Mouse (Mus musculus) ES-CJ7 (cell line): ENCODE results near the gene Notch4.
"Not testable (repeated sequence)": the region's sequence is repeated elsewhere in the genome, so short reads cannot be mapped to it uniquely, and the experiment has no call there.

Source experiments
- DNase-seq: peaks from one replicate; pipeline ENCODE4 v3.0.0; 2011; ENCODE audit warnings: low read depth, low spot score

Gene Notch4

GRCm38 (mm10) chr17:34564003-34564421 lies at the start of gene Notch4:
Gene Notch4, plus strand, starts transcription at chr17:34564268.
- DNase-seq, result peak; percentile 97

GRCm38 (mm10) chr17:34516514-34516913 lies 47.6 kb upstream of the Notch4 start:
- DNase-seq, result no peak

GRCm38 (mm10) chr17:34517252-34517651 lies 46.8 kb upstream of the Notch4 start, which contains the start of gene Btnl6:
Gene Btnl6, minus strand, starts transcription at chr17:34517352.
- no peak for DNase-seq

GRCm38 (mm10) chr17:34517795-34518194 lies 46.3 kb upstream of the Notch4 start:
- DNase-seq, result no peak

- not testable (repeated sequence) for DNase-seq
These were observed 45.5 kb upstream of the Notch4 start for GRCm38 (mm10) chr17:34518571-34518970.

GRCm38 (mm10) chr17:34519001-34519400 lies 45.1 kb upstream of the Notch4 start:
- no peak for DNase-seq

GRCm38 (mm10) chr17:34532671-34533070 lies 31.4 kb upstream of the Notch4 start:
- DNase-seq, result no peak

GRCm38 (mm10) chr17:34543567-34543966 lies 20.5 kb upstream of the Notch4 start:
- not testable (repeated sequence) for DNase-seq

- no peak for DNase-seq
These were observed 17.3 kb upstream of the Notch4 start for GRCm38 (mm10) chr17:34546797-34547196.

GRCm38 (mm10) chr17:34547601-34548000 lies 16.5 kb upstream of the Notch4 start:
- DNase-seq, result no peak

- no peak for DNase-seq
These were observed 14.9 kb upstream of the Notch4 start for GRCm38 (mm10) chr17:34549156-34549555.

GRCm38 (mm10) chr17:34549843-34550242 lies 14.2 kb upstream of the Notch4 start:
- DNase-seq, result no peak

- DNase-seq, result peak; percentile 64
These were observed 8.6 kb upstream of the Notch4 start for GRCm38 (mm10) chr17:34555483-34555882.

- DNase-seq, result no peak
These were observed 7.7 kb upstream of the Notch4 start for GRCm38 (mm10) chr17:34556406-34556805.

- no peak for DNase-seq
These were observed 6.7 kb upstream of the Notch4 start for GRCm38 (mm10) chr17:34557411-34557810.

- DNase-seq, result no peak
These were observed 5.0 kb upstream of the Notch4 start for GRCm38 (mm10) chr17:34559116-34559515.

- DNase-seq, result peak; percentile 81
These were observed 4.2 kb upstream of the Notch4 start for GRCm38 (mm10) chr17:34559895-34560294.

GRCm38 (mm10) chr17:34560438-34560837 lies 3.6 kb upstream of the Notch4 start:
- DNase-seq, result peak; percentile 60

- peak; percentile 38 for DNase-seq
These were observed 2.9 kb upstream of the Notch4 start for GRCm38 (mm10) chr17:34561200-34561599.

- peak; percentile 93 for DNase-seq
These were observed 1.5 kb upstream of the Notch4 start for GRCm38 (mm10) chr17:34562595-34562994.

GRCm38 (mm10) chr17:34563354-34563753 lies 714 bp upstream of the Notch4 start:
- DNase-seq, result no peak

- no peak for DNase-seq
These were observed 728 bp downstream of the Notch4 start for GRCm38 (mm10) chr17:34564796-34565195.

- no peak for DNase-seq
These were observed 3.2 kb downstream of the Notch4 start for GRCm38 (mm10) chr17:34567311-34567710.

- no peak for DNase-seq
These were observed 4.4 kb downstream of the Notch4 start for GRCm38 (mm10) chr17:34568421-34568820.
